Mouse (Mus musculus) large intestine, adult 2 months (tissue): ENCODE results near the gene Rnf167. TPM values are rescaled to one million over a fixed set of nuclear protein-coding genes. Genes with fewer than 3 reads are reported as not detected.

Experiments
- DNase-seq: peaks from one replicate; pipeline ENCODE4 v3.0.0-alpha.2; 2012; ENCODE audit warnings: low read depth, low spot score
- WGBS: fragments of 180-500 bp; shearing (Covaris S2); methylation state at CpG from one replicate; pipeline ENCODE4 v1.1.7; 2018; 5-methylcytosine and 5-hydroxymethylcytosine counted together
- polyA plus RNA-seq: library from polyadenylated mRNA; depleted of rRNA; stranded (reverse); fragments of >200 nt; gene quantifications from 2 replicates; pipeline ENCODE4 v1.2.3, GENCODE M21; 2012

Rnf167 gene
- polyA plus RNA-seq, 1 experiment, result 76.9 TPM

GRCm38 (mm10) chr11:70653345-70654197 is 6.5 kb downstream of the Rnf167 start:
- 1% methylated on average over 63 of the region's 63 CpGs for WGBS
- no peak for DNase-seq

GRCm38 (mm10) chr11:70654198-70654922 is 7.3 kb downstream of the Rnf167 start, which contains the start of gene Pfn1:
Gene Pfn1 (minus strand): TSS chr11:70654644.
- WGBS, result 1% methylated on average over 57 of the region's 61 CpGs
- DNase-seq, result no peak

GRCm38 (mm10) chr11:70654923-70655570 is 8.0 kb downstream of the Rnf167 start:
- no peak for DNase-seq
- WGBS, result under 1% methylated on average over 48 of the region's 48 CpGs

GRCm38 (mm10) chr11:70655571-70656455 is 8.8 kb downstream of the Rnf167 start:
- no peak for DNase-seq
- 1% methylated on average over 61 of the region's 61 CpGs for WGBS

- no peak for DNase-seq
- WGBS, result 20% methylated on average over 16 of the region's 16 CpGs
Measured at GRCm38 (mm10) chr11:70656456-70656927, 9.5 kb downstream of the Rnf167 start.

GRCm38 (mm10) chr11:70656964-70657363 is 9.9 kb downstream of the Rnf167 start, which contains the start of gene Eno3:
Gene Eno3 (plus strand): TSS chr11:70657202.
- DNase-seq, result no peak
- WGBS, result 45% methylated on average over 3 of the region's 3 CpGs

GRCm38 (mm10) chr11:70657573-70657972 is 10.5 kb downstream of the Rnf167 start:
- WGBS, result 37% methylated on average over 6 of the region's 6 CpGs
- DNase-seq, result no peak

- DNase-seq, result no peak
- WGBS, result 78% methylated on average over 9 of the region's 9 CpGs
Measured at GRCm38 (mm10) chr11:70657991-70658390, 11.0 kb downstream of the Rnf167 start.

GRCm38 (mm10) chr11:70658521-70658920 is 11.5 kb downstream of the Rnf167 start:
- DNase-seq, result no peak
- 89% methylated on average over 5 of the region's 5 CpGs for WGBS

- 75% methylated on average over 8 of the region's 8 CpGs for WGBS
- no peak for DNase-seq
Measured at GRCm38 (mm10) chr11:70658942-70659341, 11.9 kb downstream of the Rnf167 start.

- DNase-seq, result no peak
- 93% methylated on average over 8 of the region's 8 CpGs for WGBS
Measured at GRCm38 (mm10) chr11:70660571-70660970, 13.5 kb downstream of the Rnf167 start.

GRCm38 (mm10) chr11:70663101-70663500 is 16.1 kb downstream of the Rnf167 start:
- 90% methylated on average over 8 of the region's 8 CpGs for WGBS
- no peak for DNase-seq

- WGBS, result 89% methylated on average over 6 of the region's 6 CpGs
- DNase-seq, result no peak
Measured at GRCm38 (mm10) chr11:70663957-70664356, 16.9 kb downstream of the Rnf167 start.

GRCm38 (mm10) chr11:70664741-70665140 is 17.7 kb downstream of the Rnf167 start:
- WGBS, result 97% methylated on average over 9 of the region's 9 CpGs
- no peak for DNase-seq

GRCm38 (mm10) chr11:70666687-70667086 is 19.7 kb downstream of the Rnf167 start:
- no peak for DNase-seq
- WGBS, result 92% methylated on average over 8 of the region's 8 CpGs

GRCm38 (mm10) chr11:70667271-70668150 is 20.5 kb downstream of the Rnf167 start:
- WGBS, result 46% methylated on average over 14 of the region's 14 CpGs
- no peak for DNase-seq

- no peak for DNase-seq
- 1% methylated on average over 15 of the region's 15 CpGs for WGBS
Measured at GRCm38 (mm10) chr11:70668335-70668770, 21.3 kb downstream of the Rnf167 start.
